Mouse (Mus musculus) liver, postnatal 0 days (tissue): ENCODE measurements at regions not wholly inside any gene's neighbourhood (a gene's known extent, or its start where the extent isn't known, plus 50 kb on each side); places are given as distances from the start of the nearest gene placed in this dataset.

Source experiments
- ATAC-seq: fragments of 200-750 bp; cut with Nextera tagmentation; 2 replicates; pipeline ENCODE4 v1.8.0; 2017; ENCODE audit warnings: mild to moderate bottlenecking, moderate library complexity
- DNase-seq: peaks from one replicate; pipeline ENCODE4 v3.0.0-alpha.2; 2016
- H3K27ac ChIP-seq: fragments of 300-500 bp; sonication (generic); 2 replicates; pipeline ENCODE4 v1.5.1; 2014; ENCODE audit warnings: antibody characterized with exemption, moderate library complexity, mild to moderate bottlenecking, low read depth
- H3K27me3 ChIP-seq: fragments of 300-500 bp; sonication (generic); 2 replicates; pipeline ENCODE4 v1.6.1; 2014; ENCODE audit warnings: low read length, control low read depth, mixed read lengths; ENCODE audit not compliant: insufficient read depth
- H3K36me3 ChIP-seq: fragments of 300-500 bp; sonication (generic); replicated peaks from 2 replicates; pipeline ENCODE4 v1.6.1; 2014; ENCODE audit warnings: mild to moderate bottlenecking, control low read depth, low read length, moderate library complexity, mixed read lengths; ENCODE audit not compliant: insufficient read depth
- H3K4me1 ChIP-seq: fragments of 300-500 bp; sonication (generic); 2 replicates; pipeline ENCODE4 v1.6.1; 2014; ENCODE audit warnings: antibody characterized with exemption, mild to moderate bottlenecking, control low read depth; ENCODE audit not compliant: insufficient read depth
- H3K4me2 ChIP-seq: fragments of 300-500 bp; sonication (generic); 2 replicates; pipeline ENCODE4 v1.6.1; 2014; ENCODE audit warnings: low read depth, mild to moderate bottlenecking, low read length, moderate library complexity, mixed read lengths
- H3K4me3 ChIP-seq: fragments of 300-500 bp; sonication (generic); 2 replicates; pipeline ENCODE4 v1.5.1; 2014; ENCODE audit warnings: low read depth, low read length
- H3K9ac ChIP-seq: fragments of 300-500 bp; sonication (generic); replicated peaks from 2 replicates; pipeline ENCODE4 v1.6.1; 2014; ENCODE audit warnings: mild to moderate bottlenecking, moderate library complexity
- H3K9me3 ChIP-seq: fragments of 300-500 bp; sonication (generic); 2 replicates; pipeline ENCODE4 v1.6.1; 2016; ENCODE audit warnings: mild to moderate bottlenecking, control low read depth, low read length, mixed read lengths
- CTCF ChIP-seq: sonication (generic); IDR thresholded peaks from 2 replicates; pipeline ENCODE4 v1.5.1; 2016; ENCODE audit warnings: antibody characterized with exemption, low read depth
- EP300 ChIP-seq: IDR thresholded peaks from 2 replicates; pipeline ENCODE4 v1.6.1; 2016; ENCODE audit warnings: antibody characterized with exemption, low read depth, mild to moderate bottlenecking
- WGBS: fragments of 180-500 bp; shearing (Covaris S2); extraction: QIAGEN DNeasy Blood & Tissue Kit; methylation state at CpG from one replicate; pipeline ENCODE4 v1.1.7; 2014; ENCODE audit not compliant: insufficient replicate concordance; 5-methylcytosine and 5-hydroxymethylcytosine counted together

DNA sequence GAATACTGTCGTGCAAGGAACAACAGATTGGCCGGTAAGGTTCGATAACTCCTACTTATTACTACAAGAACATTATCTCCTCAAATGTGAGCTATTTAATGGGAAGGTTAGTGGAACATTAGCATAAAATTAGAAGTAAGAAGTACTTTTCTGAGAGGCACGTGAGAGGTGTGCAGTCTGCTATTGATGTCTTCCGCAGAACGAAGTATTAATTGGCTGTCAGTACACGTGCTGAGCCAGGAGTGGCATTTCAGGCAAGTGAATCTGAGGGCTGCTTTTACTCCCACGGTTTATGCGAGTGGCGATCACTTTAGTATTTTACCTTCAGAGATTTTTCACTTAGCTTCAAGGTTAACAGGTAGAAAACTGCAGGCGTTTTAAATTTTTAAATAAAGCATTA lies 270.8 kb downstream of the Arl4a start:
- no peak overlapping the region for H3K4me3 ChIP-seq
- no peak overlapping the region for H3K27ac ChIP-seq
- H3K9ac ChIP-seq = no peak overlapping the region
- no peaks in the 10 kb centered on the region for H3K27me3 ChIP-seq
- ATAC-seq = no peak
- no peaks in the 10 kb centered on the region for H3K9me3 ChIP-seq
- no peaks in the 10 kb centered on the region for H3K4me1 ChIP-seq
- H3K4me2 ChIP-seq = no peak overlapping the region
- TF ChIP-seq CTCF (no peak), EP300 (no peak)
- H3K36me3 ChIP-seq = no peaks in the 10 kb centered on the region
- no peak for DNase-seq
- WGBS = 78% methylated on average over 11 of the region's 11 CpGs

- no peaks in the 10 kb centered on the region for H3K36me3 ChIP-seq
- H3K27ac ChIP-seq = no peak overlapping the region
- H3K4me2 ChIP-seq = no peak overlapping the region
- TF ChIP-seq CTCF (no peak), EP300 (no peak)
- no peak overlapping the region for H3K9ac ChIP-seq
- no peak overlapping the region for H3K4me3 ChIP-seq
- no peaks in the 10 kb centered on the region for H3K4me1 ChIP-seq
- ATAC-seq (no peak), DNase-seq (no peak)
- WGBS = 71% methylated on average over 3 of the region's 3 CpGs
- no peaks in the 10 kb centered on the region for H3K9me3 ChIP-seq
- H3K27me3 ChIP-seq = no peaks in the 10 kb centered on the region
Observed at GRCm38 (mm10) chr12:39763529-39763928, 274.3 kb downstream of the Arl4a start.

- ATAC-seq (no peak), DNase-seq (no peak)
- no peaks in the 10 kb centered on the region for H3K27me3 ChIP-seq
- no peak overlapping the region for H3K27ac ChIP-seq
- no peak overlapping the region for H3K9ac ChIP-seq
- no peak overlapping the region for H3K4me3 ChIP-seq
- H3K36me3 ChIP-seq = no peaks in the 10 kb centered on the region
- H3K9me3 ChIP-seq = no peaks in the 10 kb centered on the region
- H3K4me2 ChIP-seq = no peak overlapping the region
- TF ChIP-seq EP300 (no peak), CTCF (no peak)
- no peaks in the 10 kb centered on the region for H3K4me1 ChIP-seq
- WGBS = 62% methylated on average over 5 of the region's 5 CpGs
Observed at GRCm38 (mm10) chr12:39761946-39762345, 275.9 kb downstream of the Arl4a start.

DNA sequence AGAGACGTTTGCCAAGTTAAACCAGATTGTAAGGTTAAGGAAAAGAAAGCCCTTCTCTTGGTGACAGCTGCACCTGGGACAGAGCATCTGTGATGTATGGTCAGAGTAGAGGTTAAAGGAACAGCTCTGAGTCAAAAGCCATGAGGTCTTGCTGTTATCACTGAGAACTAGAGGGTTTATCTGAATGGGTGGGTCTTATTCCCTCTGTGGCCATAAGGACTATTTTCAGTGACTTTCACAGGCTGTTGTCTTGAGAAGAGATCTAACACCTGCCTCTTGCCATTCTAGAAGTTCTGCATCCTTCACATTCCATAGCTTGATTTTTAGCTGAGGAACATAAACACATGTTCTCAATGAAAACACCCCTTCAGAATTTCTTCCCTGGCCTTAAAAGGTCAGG lies 276.5 kb downstream of the Arl4a start:
- WGBS = 68% methylated on average over 1 of the region's 1 CpGs
- no peak for ATAC-seq
- no peak for DNase-seq

DNA sequence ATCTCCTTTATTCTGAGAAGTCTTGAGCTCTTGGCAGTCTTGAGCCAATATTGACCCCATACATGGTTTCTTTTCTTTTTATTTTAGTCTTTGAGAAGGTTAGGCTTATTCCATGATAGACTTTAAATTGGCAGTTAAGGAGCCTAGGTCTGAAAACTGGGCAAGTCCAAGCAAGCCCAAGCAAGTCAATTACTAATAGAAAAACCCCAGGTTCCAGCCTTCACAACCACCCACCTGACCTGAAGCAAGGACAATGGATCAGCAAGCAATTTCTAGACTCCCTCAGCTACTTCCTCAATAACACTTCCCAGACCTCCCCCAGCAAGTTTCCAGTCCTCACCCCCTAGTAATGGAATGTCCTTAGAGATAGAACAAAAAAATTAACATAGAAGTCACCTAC lies 279.9 kb downstream of the Arl4a start:
- TF ChIP-seq EP300 (no peak), CTCF (no peak)

More for the DNA sequence above, 276.5 kb downstream of the Arl4a start:
- Histone ChIP-seq H3K9ac (no peak overlapping the region), H3K36me3 (no peaks in the 10 kb centered on the region), H3K4me3 (no peak overlapping the region), H3K4me2 (no peak overlapping the region), H3K4me1 (no peaks in the 10 kb centered on the region), H3K27ac (no peak overlapping the region), H3K27me3 (no peaks in the 10 kb centered on the region), H3K9me3 (no peaks in the 10 kb centered on the region)
- TF ChIP-seq CTCF = no peak
- no peak for TF ChIP-seq EP300

GRCm38 (mm10) chr12:39751850-39752249 lies 286.0 kb downstream of the Arl4a start:
- no peaks in the 10 kb centered on the region for H3K27me3 ChIP-seq
- no peaks in the 10 kb centered on the region for H3K4me1 ChIP-seq
- TF ChIP-seq CTCF = no peak
- no peak for TF ChIP-seq EP300
- H3K4me3 ChIP-seq = no peak overlapping the region
- no peaks in the 10 kb centered on the region for H3K9me3 ChIP-seq
- ATAC-seq (no peak), DNase-seq (no peak)
- no peaks in the 10 kb centered on the region for H3K36me3 ChIP-seq
- WGBS = 69% methylated on average over 5 of the region's 5 CpGs
- no peak overlapping the region for H3K4me2 ChIP-seq
- H3K9ac ChIP-seq = no peak overlapping the region
- H3K27ac ChIP-seq = no peak overlapping the region

More for the DNA sequence above, 279.9 kb downstream of the Arl4a start:
- no peak overlapping the region for H3K4me2 ChIP-seq
- DNase-seq = no peak
- H3K9me3 ChIP-seq = no peaks in the 10 kb centered on the region
- H3K36me3 ChIP-seq = no peaks in the 10 kb centered on the region
- H3K27ac ChIP-seq = no peak overlapping the region
- H3K4me3 ChIP-seq = no peak overlapping the region
- H3K27me3 ChIP-seq = no peaks in the 10 kb centered on the region
- no peak overlapping the region for H3K9ac ChIP-seq
- no peak for ATAC-seq
- H3K4me1 ChIP-seq = no peaks in the 10 kb centered on the region
